Mouse (Mus musculus): ENCODE data around the gene Slk.

DNA sequence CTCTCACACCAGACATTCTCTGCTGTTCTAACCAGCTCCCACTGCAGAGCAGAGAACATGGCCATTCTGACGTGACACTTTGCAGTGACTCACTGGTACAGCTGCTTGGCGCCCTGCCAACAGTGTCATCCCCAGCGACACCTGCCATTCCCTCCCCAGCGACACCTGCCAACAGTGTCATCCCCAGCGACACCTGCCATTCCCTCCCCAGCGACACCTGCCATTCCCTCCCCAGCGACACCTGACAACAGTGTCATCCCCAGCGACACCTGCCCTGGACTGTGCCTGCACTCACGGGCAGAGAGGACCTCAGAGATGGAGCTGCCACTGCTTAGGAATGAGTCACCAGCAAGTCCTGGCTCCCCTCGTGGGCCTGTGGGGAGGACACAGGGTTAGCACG, 75.4 kb downstream of the Slk start:
- TF ChIP-seq POLR2A (IDR thresholded peaks at IDR 0.05; ENCODE audit: insufficient read depth, low read length) = no peak
- no peak for TF ChIP-seq CTCF (IDR thresholded peaks at IDR 0.05; ENCODE audit: low read depth, low read length)

All from ES-Bruce4 (cell line).